Comparison of ENCODE assay signal across 21 mouse cellular contexts in genomic region chr11:102810721-102811485, GRCm38 (mm10). TPM values are rescaled to one million over a fixed set of nuclear protein-coding genes. Genes with fewer than 3 reads are reported as not detected.
DNase-seq lines count a peak whose midpoint lies in the region; ATAC-seq and TF ChIP-seq lines count a peak whose summit lies in the region.
"Had no signal": no experiment of that assay in that cellular context is flagged by ENCODE, and none has a peak within 500 bp of the region (broad histone marks: within the 10 kb centered on the region; RNA-seq: fewer than 3 reads in every experiment).

No protein-coding gene starts in this region.

- no peak for TF ChIP-seq EP300 in lung, postnatal 0 days (IDR thresholded peaks at IDR 0.05)

- no peak overlapping the region for H3K9ac ChIP-seq in forebrain, embryonic 16.5 days (replicated peaks; ENCODE audit: low read depth, low read length)
- H3K9ac ChIP-seq in forebrain, embryonic 12.5 days: no peak overlapping the region
- no peak overlapping the region for H3K9ac ChIP-seq in lung, postnatal 0 days (replicated peaks; ENCODE audit: low read depth)
- H3K9ac ChIP-seq: intestine, embryonic 15.5 days; limb, embryonic 15.5 days had no signal

- peaks cover 19% of the 10 kb centered on the region for H3K4me1 ChIP-seq in forebrain, embryonic 16.5 days (replicated peaks; ENCODE audit: control insufficient read depth, insufficient read depth, low read length)
- peaks cover 14% of the 10 kb centered on the region for H3K4me1 ChIP-seq in forebrain, embryonic 12.5 days
- peaks cover 5% of the 10 kb centered on the region; the same call in 1 of the 2 replicates for H3K4me1 ChIP-seq in lung, postnatal 0 days (ENCODE audit: insufficient read depth, low read depth, low read length)

- no peaks in the 10 kb centered on the region for H3K9me3 ChIP-seq in forebrain, embryonic 16.5 days (ENCODE audit: control insufficient read depth, low read length)
- H3K9me3 ChIP-seq in forebrain, embryonic 12.5 days: no peaks in the 10 kb centered on the region
- H3K9me3 ChIP-seq in lung, postnatal 0 days (ENCODE audit: low read length): no peaks in the 10 kb centered on the region
- H3K9me3 ChIP-seq: intestine, embryonic 15.5 days; limb, embryonic 15.5 days had no signal

- H3K27me3 ChIP-seq in forebrain, embryonic 16.5 days (replicated peaks; ENCODE audit: control insufficient read depth, insufficient read depth, low read length): no peaks in the 10 kb centered on the region
- H3K27me3 ChIP-seq in forebrain, embryonic 12.5 days: no peaks in the 10 kb centered on the region
- no peaks in the 10 kb centered on the region for H3K27me3 ChIP-seq in lung, postnatal 0 days (replicated peaks; ENCODE audit: insufficient read depth, low read length)
- H3K27me3 ChIP-seq: intestine, embryonic 15.5 days; limb, embryonic 15.5 days had no signal

- DNase-seq in left cerebral cortex, postnatal 14 days (ENCODE audit: low spot score in 2 of 2): peak; percentile 55 to 81
- DNase-seq in left cerebral cortex, adult 9 months (ENCODE audit: low spot score in 2 of 2): no peak
- peak; percentile 55 for DNase-seq in MN1 (ENCODE audit: low spot score)
- DNase-seq in lung, postnatal 0 days (ENCODE audit: low spot score): peak; percentile 75
- DNase-seq in gastrocnemius, postnatal 36 days: no peak
- DNase-seq in left cerebral cortex, adult 8-10 months (ENCODE audit: low spot score in 2 of 2): no peak
- DNase-seq: adrenal gland, postnatal 25 days; cerebellum, adult 11-12 months; gastrocnemius, postnatal 25 days; heart, postnatal 14 days; kidney, postnatal 36 days; thymus, adult 18-20 months had no signal

- WGBS in forebrain, embryonic 16.5 days: 13% methylated on average over 4 of the region's 4 CpGs
- WGBS in forebrain, embryonic 12.5 days: 33% methylated on average over 4 of the region's 4 CpGs
- 32% methylated on average over 4 of the region's 4 CpGs for WGBS in lung, postnatal 0 days

- no peak for TF ChIP-seq CTCF in lung, postnatal 0 days (IDR thresholded peaks at IDR 0.05)

- H3K36me3 ChIP-seq in forebrain, embryonic 16.5 days (ENCODE audit: control insufficient read depth, insufficient read depth): peaks cover 3% of the 10 kb centered on the region; the same call in 1 of the 2 replicates
- H3K36me3 ChIP-seq in forebrain, embryonic 12.5 days (replicated peaks): peaks cover 4% of the 10 kb centered on the region; the same call in 1 of the 2 replicates
- H3K36me3 ChIP-seq in lung, postnatal 0 days (ENCODE audit: insufficient read depth, low read length): no peaks in the 10 kb centered on the region
- H3K36me3 ChIP-seq: intestine, embryonic 15.5 days; limb, embryonic 15.5 days had no signal

- ATAC-seq in forebrain, embryonic 16.5 days: peak; percentile 65
- no peak for ATAC-seq in forebrain, embryonic 12.5 days (ENCODE audit: low FRiP score)
- no peak for ATAC-seq in lung, postnatal 0 days
- ATAC-seq: CD4-positive, CD25-positive, alpha-beta regulatory T cell, adult 4 months; intestine, embryonic 15.5 days; midbrain, embryonic 16.5 days had no signal

- H3K4me3 ChIP-seq in forebrain, embryonic 16.5 days (replicated peaks; ENCODE audit: low read length): no peak overlapping the region
- no peak overlapping the region for H3K4me3 ChIP-seq in forebrain, embryonic 12.5 days (replicated peaks)
- no peak overlapping the region for H3K4me3 ChIP-seq in lung, postnatal 0 days (ENCODE audit: low read depth, low read length)
- H3K4me3 ChIP-seq: intestine, embryonic 15.5 days; limb, embryonic 15.5 days had no signal

- H3K27ac ChIP-seq in forebrain, embryonic 16.5 days (ENCODE audit: low read length): peak overlapping the region; percentile 23; the same call in 1 of the 2 replicates
- H3K27ac ChIP-seq in forebrain, embryonic 12.5 days: no peak overlapping the region
- 0 out of 2 replicates have a peak overlapping the region, but pooled peaks have one; percentile 9 for H3K27ac ChIP-seq in lung, postnatal 0 days (ENCODE audit: low read length)
- H3K27ac ChIP-seq: intestine, embryonic 15.5 days; limb, embryonic 15.5 days; macrophage had no signal

- intact Hi-C loops in left cerebral cortex, postnatal 14 days (cut with DNase I): no loop called here
- intact Hi-C loops in gastrocnemius, postnatal 36 days (cut with DNase I): no loop called here

- no peak overlapping the region for H3K4me2 ChIP-seq in forebrain, embryonic 16.5 days (ENCODE audit: low read length)
- no peak overlapping the region for H3K4me2 ChIP-seq in forebrain, embryonic 12.5 days
- no peak overlapping the region for H3K4me2 ChIP-seq in lung, postnatal 0 days (replicated peaks; ENCODE audit: low read depth, low read length)
- H3K4me2 ChIP-seq: intestine, embryonic 15.5 days; limb, embryonic 15.5 days had no signal

RNA-seq across cellular contexts. Expression of gene Gjc1, which starts 8.6 kb away (rescaled TPM):
- polyA plus RNA-seq in forebrain, embryonic 16.5 days (2015; fragmentation: Nextera tagmentation; extraction: Ambion mirVana): 41.9 and 47.9 TPM in 2 replicates
- polyA plus RNA-seq in forebrain, embryonic 12.5 days (2016; fragmentation: Nextera tagmentation; extraction: Ambion mirVana): 90.5 and 103 TPM in 2 replicates
- total RNA-seq in left cerebral cortex, postnatal 14 days (2021): 10 to 100 TPM; 12.9 to 13.0 TPM
- polyA plus RNA-seq in lung, postnatal 0 days (2015; fragmentation: Nextera tagmentation; extraction: Ambion mirVana): 35.9 and 37.0 TPM in 2 replicates
- 1 to 10 TPM; 4.6 to 5.8 TPM for total RNA-seq in gastrocnemius, postnatal 36 days (2021)
- total RNA-seq in left cerebral cortex, adult 8-10 months (2022): 1 to 10 TPM; 3.9 to 5.5 (median 5.2) TPM
- total RNA-seq: neutrophil, adult 5-6 weeks had no signal
- polyA plus RNA-seq: macrophage had no signal

RNA-seq across cellular contexts. Expression of gene Higd1b, which starts 24.7 kb away (rescaled TPM):
- 13.7 and 14.5 TPM in 2 replicates for polyA plus RNA-seq in forebrain, embryonic 16.5 days (2015; fragmentation: Nextera tagmentation; extraction: Ambion mirVana)
- polyA plus RNA-seq in forebrain, embryonic 12.5 days (2016; fragmentation: Nextera tagmentation; extraction: Ambion mirVana): not detected in 2 replicates
- total RNA-seq in left cerebral cortex, postnatal 14 days (2021): 1 to 10 TPM; 8.2 to 9.3 TPM
- polyA plus RNA-seq in lung, postnatal 0 days (2015; fragmentation: Nextera tagmentation; extraction: Ambion mirVana): 111 and 138 TPM in 2 replicates
- 1 to 10 TPM; 3.5 to 6.1 TPM for total RNA-seq in gastrocnemius, postnatal 36 days (2021)
- total RNA-seq in left cerebral cortex, adult 8-10 months (2022): 1 to 10 TPM; 5.7 to 6.8 (median 6.0) TPM
- total RNA-seq: neutrophil, adult 5-6 weeks had no signal
- polyA plus RNA-seq: CD4-positive, CD25-positive, alpha-beta regulatory T cell, adult 4 months; forebrain, embryonic 11.5 days; macrophage had no signal

RNA-seq across cellular contexts. Expression of gene Adam11, which starts 49.7 kb away (rescaled TPM):
- polyA plus RNA-seq in forebrain, embryonic 16.5 days (2015; fragmentation: Nextera tagmentation; extraction: Ambion mirVana): 21.4 and 33.7 TPM in 2 replicates
- 22.7 and 23.0 TPM in 2 replicates for polyA plus RNA-seq in forebrain, embryonic 12.5 days (2016; fragmentation: Nextera tagmentation; extraction: Ambion mirVana)
- total RNA-seq in left cerebral cortex, postnatal 14 days (2021): 100 to 1,000 TPM; 117 to 129 TPM
- 0.78 and 1.8 TPM in 2 replicates for polyA plus RNA-seq in lung, postnatal 0 days (2015; fragmentation: Nextera tagmentation; extraction: Ambion mirVana)
- total RNA-seq in gastrocnemius, postnatal 36 days (2021): under 1 TPM; 0.32 to 0.79 TPM
- 100 to 1,000 TPM; 117 to 126 (median 123) TPM for total RNA-seq in left cerebral cortex, adult 8-10 months (2022)
- total RNA-seq: neutrophil, adult 5-6 weeks had no signal
- polyA plus RNA-seq: CD4-positive, CD25-positive, alpha-beta regulatory T cell, adult 4 months had no signal

Comparison
In these comparisons a context has a peak if more than half of its experiments do, and no peak if none do; other contexts are left out.
1. DNase-seq: peak in left cerebral cortex, postnatal 14 days (2 of 2), MN1 (single experiment) and lung, postnatal 0 days (single experiment); none in left cerebral cortex, adult 9 months (0 of 2), gastrocnemius, postnatal 36 days (0 of 2) and left cerebral cortex, adult 8-10 months (0 of 2).
2. RNA of gene Adam11, which starts 49.7 kb away (total RNA-seq): 117 to 129 TPM in left cerebral cortex, postnatal 14 days and 117 to 126 TPM in left cerebral cortex, adult 8-10 months; 0.32 to 0.79 TPM in gastrocnemius, postnatal 36 days; every median in the first group is over 10 times any median in the second.